Mouse (Mus musculus) kidney, adult 11 months (tissue): ENCODE results near the gene 2210011C24Rik.
"Not testable (repeated sequence)": the region's sequence is repeated elsewhere in the genome, so short reads cannot be mapped to it uniquely, and the experiment has no call there.

Experiments used
- DNase-seq: peaks from one replicate; pipeline ENCODE4 v3.0.0; 2022

2210011C24Rik gene

GRCm38 (mm10) chr8:84019738-84020137, 7.8 kb upstream of the 2210011C24Rik start:
- no peak for DNase-seq

- no peak for DNase-seq
These were observed 3.9 kb upstream of the 2210011C24Rik start for GRCm38 (mm10) chr8:84015833-84016232.

GRCm38 (mm10) chr8:84012499-84013165, 661 bp upstream of the 2210011C24Rik start:
- DNase-seq, result peak; percentile 54

- peak; percentile 59 for DNase-seq
These were observed 1.1 kb downstream of the 2210011C24Rik start for GRCm38 (mm10) chr8:84010625-84011611.

- DNase-seq, result peak; percentile 87
These were observed 2.1 kb downstream of the 2210011C24Rik start for GRCm38 (mm10) chr8:84009876-84010275.

- DNase-seq, result no peak
These were observed 3.6 kb downstream of the 2210011C24Rik start for GRCm38 (mm10) chr8:84008362-84008761.

GRCm38 (mm10) chr8:84005502-84005901, 6.5 kb downstream of the 2210011C24Rik start:
- DNase-seq, result not testable (repeated sequence)

GRCm38 (mm10) chr8:84004533-84005201, 7.3 kb downstream of the 2210011C24Rik start:
- peak; percentile 96 for DNase-seq

GRCm38 (mm10) chr8:84003612-84004246, 8.2 kb downstream of the 2210011C24Rik start:
- DNase-seq, result no peak

GRCm38 (mm10) chr8:84002957-84003611, 8.9 kb downstream of the 2210011C24Rik start:
- peak; percentile 70 for DNase-seq

GRCm38 (mm10) chr8:84001281-84002000, 10.5 kb downstream of the 2210011C24Rik start, which contains the start of gene 1700067K01Rik:
TSS of gene 1700067K01Rik (plus strand) at chr8:84001502.
- no peak for DNase-seq

- no peak for DNase-seq
These were observed 12.1 kb downstream of the 2210011C24Rik start for GRCm38 (mm10) chr8:83999825-84000224.

GRCm38 (mm10) chr8:83999057-83999705, 12.8 kb downstream of the 2210011C24Rik start:
- DNase-seq, result peak; percentile 36

GRCm38 (mm10) chr8:83998231-83999056, 13.5 kb downstream of the 2210011C24Rik start:
- DNase-seq, result peak; percentile 64

- DNase-seq, result no peak
These were observed 14.3 kb downstream of the 2210011C24Rik start, which contains the start of gene Samd1 for GRCm38 (mm10) chr8:83997511-83998141. TSS of gene Samd1 (plus strand) at chr8:83997672.

- peak; percentile 88 for DNase-seq
These were observed 15.1 kb downstream of the 2210011C24Rik start for GRCm38 (mm10) chr8:83996567-83997505.

- no peak for DNase-seq
These were observed 16.0 kb downstream of the 2210011C24Rik start for GRCm38 (mm10) chr8:83995973-83996372.

GRCm38 (mm10) chr8:83994030-83994429, 17.9 kb downstream of the 2210011C24Rik start:
- DNase-seq, result no peak
